Mouse (Mus musculus) layer of hippocampus, postnatal 36 days (tissue): ENCODE measurements around the gene Bean1. TPM values are rescaled to one million over a fixed set of nuclear protein-coding genes. Genes with fewer than 3 reads are reported as not detected.
"Not testable (repeated sequence)": the region's sequence is repeated elsewhere in the genome, so short reads cannot be mapped to it uniquely, and the experiment has no call there.

Experiments used
- DNase-seq, 2 experiments: peaks; one replicate each; pipeline ENCODE4 v3.0.0; 2022
- total RNA-seq, 2 experiments: library from RNA; stranded (reverse); gene quantifications; 2 replicates each; pipeline ENCODE4 v1.2.3; 2021

Gene Bean1
- total RNA-seq, 2 experiments from 2014 or later: 5.7 to 5.8 TPM

DNA sequence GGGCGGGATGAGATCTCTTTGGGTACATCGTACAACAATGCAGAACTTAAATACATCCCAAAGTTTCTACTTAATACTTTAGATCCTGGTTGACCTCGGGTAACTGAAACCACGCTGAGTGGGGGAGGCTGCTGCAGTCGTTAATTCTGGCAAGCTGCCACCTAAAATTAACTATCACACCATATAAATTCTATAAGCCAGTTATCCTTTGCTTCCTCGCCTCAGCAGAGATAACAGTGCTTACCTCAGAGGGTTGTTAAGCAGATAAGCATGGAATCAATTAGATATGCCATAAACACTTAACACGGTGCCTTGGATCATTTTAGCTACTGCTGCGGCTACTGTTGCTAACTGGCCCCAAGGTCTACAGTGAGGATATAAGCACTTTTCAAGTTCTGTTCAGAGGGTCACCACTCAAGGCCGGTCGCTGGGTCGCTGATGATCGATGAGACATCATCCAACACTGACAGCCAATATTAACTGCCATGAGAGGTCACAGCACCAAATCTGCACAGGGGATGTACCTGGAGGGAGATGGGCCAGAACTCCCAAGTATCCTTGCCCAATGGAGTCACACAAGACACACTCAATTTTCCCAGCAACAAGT is 71.9 kb downstream of the Bean1 start:
- no peak for DNase-seq

DNA sequence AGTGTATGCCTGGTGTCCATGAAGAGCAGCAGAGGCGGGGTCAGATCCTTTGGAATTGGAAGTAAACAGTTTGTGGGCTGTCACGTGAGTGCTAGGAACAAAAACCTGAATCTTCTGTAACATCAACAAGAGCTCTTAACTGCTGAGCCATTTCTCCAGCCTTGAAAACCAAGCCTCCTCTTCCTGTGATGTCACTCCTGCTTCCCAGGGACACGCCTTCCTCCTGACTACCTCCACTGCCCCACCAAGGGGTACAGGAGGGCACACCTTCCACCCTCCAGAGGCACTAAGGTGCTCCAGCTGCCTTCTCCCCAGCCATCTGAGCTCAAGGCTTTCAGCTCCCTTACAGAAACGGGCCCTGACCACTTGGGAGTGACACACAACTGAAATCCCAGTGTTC is 76.4 kb downstream of the Bean1 start:
- DNase-seq: no peak

DNA sequence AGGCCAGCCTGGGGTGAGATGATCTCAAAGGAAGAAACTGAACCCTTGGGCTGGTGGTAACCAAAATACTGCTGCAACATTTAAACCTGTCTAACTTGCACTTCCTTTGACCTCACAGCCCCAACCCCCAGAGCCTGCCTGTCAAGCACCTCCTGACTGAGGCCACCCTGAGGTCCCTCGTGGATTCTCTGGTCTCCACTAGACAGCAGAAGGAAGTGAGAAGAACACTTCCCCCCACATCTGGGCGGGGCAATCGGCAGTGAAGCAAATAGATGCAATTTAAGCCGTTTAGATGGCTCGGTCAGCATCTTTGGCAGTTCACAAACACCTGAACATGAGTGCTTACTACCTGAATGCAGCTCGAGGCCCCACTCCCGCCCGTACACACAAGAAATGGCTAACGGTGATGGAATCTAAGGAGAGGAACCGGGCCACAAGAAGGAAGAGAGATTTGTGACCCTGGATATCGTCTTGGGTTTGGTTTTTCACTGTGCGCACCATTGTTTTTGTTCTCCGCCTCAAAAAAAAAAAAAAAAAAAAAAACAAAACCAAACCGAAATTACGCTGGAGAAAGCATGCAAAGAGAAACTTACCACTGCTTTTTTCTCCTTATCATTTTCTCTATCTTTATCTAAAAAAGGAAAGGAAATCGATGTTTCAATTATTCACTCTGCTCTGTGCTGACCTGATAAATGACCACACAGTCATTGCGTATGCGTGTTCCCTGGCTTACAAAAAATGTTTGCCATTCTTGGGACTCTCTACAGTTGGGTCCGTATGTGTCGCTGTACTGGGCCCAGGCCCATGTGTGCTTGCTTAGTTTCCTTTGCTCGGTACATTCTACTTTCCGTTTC is 77.0 kb downstream of the Bean1 start:
- no peak for DNase-seq

- DNase-seq: peak in 1 of 2 experiments; percentile 27
Observed at GRCm38 (mm10) chr8:104247908-104248275, 77.7 kb downstream of the Bean1 start.

GRCm38 (mm10) chr8:104248276-104248675 is 78.0 kb downstream of the Bean1 start, which contains the start of gene Tk2:
Tk2 (minus strand) TSS chr8:104248558.
- DNase-seq: peak; percentile 68 to 78

DNA sequence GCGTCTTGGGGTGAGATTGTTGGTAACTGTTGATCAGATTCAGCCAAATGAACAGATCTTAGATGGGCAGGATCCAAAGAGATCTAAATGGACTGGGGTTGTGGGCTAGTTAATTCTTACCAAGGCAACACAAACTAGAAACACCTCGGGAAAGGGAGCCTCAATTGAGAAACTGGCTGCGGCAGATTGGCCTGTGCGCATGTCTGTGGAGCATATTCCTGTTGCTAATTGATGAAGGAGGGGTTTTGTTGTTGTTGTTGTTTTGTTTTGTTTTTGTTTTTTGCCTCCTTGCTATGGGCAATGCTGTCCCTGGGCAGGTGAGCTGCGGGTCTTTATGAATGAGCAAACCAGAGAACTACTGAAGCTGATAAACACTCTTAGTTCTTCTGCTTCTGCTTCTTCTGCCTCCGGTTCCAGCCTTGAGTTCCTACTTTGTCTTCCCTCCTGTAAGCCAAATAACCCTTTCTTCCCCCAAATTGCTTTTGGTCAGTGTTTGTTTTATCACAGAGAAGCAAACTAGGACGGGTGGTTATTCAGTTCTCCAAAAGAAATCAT is 79.3 kb downstream of the Bean1 start:
- no peak for DNase-seq

DNA sequence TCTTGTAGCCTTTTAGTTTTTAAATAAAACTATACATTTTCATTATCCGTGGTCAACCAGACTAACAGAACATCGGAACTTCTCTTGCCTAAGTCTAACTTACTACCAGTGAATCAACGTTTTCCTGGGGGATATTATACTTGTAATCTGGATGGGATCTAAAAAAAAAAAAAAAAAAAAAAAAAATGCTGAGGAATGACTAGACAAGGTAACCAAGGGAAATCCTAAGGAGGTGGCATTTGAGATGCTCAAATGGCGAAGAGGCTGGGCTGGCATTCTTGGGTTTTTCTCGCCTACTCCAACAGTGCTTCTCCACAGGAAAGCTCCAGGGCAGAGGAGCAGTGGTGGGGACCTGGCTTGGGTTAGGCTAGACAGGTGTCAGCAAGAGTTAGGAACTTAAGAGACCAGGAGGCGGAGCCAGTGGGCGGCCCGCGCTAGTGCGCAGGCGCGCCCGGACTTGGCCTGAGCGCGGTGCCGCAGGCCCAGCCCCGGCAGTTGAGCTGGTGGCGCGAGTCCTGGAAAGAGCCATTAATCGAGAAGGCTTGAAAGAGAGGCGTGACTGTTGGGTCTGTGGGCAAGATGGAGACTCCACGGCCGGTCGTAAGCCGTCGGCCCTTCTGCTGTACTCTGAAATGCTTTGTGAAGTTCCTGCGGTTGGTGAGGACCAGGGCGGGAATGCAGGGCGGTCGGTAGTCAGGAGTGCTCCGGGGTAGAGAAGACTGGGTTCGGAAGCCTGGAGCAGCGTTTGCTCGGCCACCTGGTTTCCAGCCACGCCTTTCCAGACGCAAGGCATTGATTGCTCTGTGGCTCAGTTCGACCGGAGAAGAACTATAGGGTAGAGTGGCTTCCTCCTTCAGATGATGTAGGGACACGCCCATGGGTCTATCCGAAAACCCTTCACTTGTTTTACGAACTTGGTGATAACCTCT is 80.5 kb downstream of the Bean1 start, which contains the start of gene Cklf:
Gene Cklf, plus strand, starts transcription at position 423 of the 929 bp plus-strand sequence.
- DNase-seq: peak; percentile 77 to 78

GRCm38 (mm10) chr8:104251461-104251860 is 81.2 kb downstream of the Bean1 start:
- no peak for DNase-seq

- DNase-seq: no peak
Observed at GRCm38 (mm10) chr8:104253016-104253415, 82.8 kb downstream of the Bean1 start.

GRCm38 (mm10) chr8:104261802-104262201 is 91.6 kb downstream of the Bean1 start:
- not testable (repeated sequence) for DNase-seq

- not testable (repeated sequence) for DNase-seq
Observed at GRCm38 (mm10) chr8:104264271-104264935, 94.2 kb downstream of the Bean1 start.

DNA sequence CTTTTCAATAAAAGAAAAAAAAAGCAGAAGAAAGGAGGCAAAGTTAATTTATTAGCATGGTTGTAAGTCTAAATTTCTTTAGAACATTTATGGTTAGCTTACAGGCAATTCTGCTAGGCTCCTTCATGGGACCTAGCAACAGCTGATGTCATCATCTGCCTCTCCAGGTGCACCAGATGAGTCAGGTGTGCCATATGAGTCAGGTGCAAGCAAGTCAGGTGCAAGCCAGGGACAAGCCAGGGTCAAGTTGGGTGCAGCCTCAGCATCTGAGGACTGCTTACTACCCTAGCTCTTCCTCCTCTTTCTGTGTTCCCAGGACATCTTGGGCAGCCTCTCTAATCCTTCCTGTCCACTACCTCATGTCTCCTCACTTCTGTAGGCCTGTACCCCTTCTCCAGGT is 98.1 kb downstream of the Bean1 start:
- DNase-seq: no peak

Other genes with a start within 250 kb of the Bean1 start
- gene Cdh5, start 68.8 kb upstream of the Bean1 start, total RNA-seq: 1 to 10 TPM; 8.5 to 9.1 TPM
- 10 to 100 TPM; 35.5 to 38.6 TPM for gene Tk2, start 78.1 kb downstream of the Bean1 start, total RNA-seq
- gene Cklf, start 80.4 kb downstream of the Bean1 start, total RNA-seq: 1 to 10 TPM; 5.8 to 8.0 TPM
- not detected for gene Cmtm2a, start 122.7 kb downstream of the Bean1 start, total RNA-seq
- not detected for gene Gm45711, start 139.6 kb downstream of the Bean1 start, total RNA-seq
- not detected for gene Cmtm1, start 139.7 kb downstream of the Bean1 start, total RNA-seq
- not detected for gene Gm11020, start 151.1 kb downstream of the Bean1 start, total RNA-seq
- not detected for gene Cmtm2b, start 151.8 kb downstream of the Bean1 start, total RNA-seq
- 10 to 100 TPM; 11.7 to 17.4 TPM for gene Cmtm3, start 169.0 kb downstream of the Bean1 start, total RNA-seq
- 10 to 100 TPM; 59.5 to 62.7 TPM for gene Cmtm4, start 225.4 kb downstream of the Bean1 start, total RNA-seq